Mouse (Mus musculus) thymus, adult 18-20 months (tissue): ENCODE data around the gene Ring1.
"Not testable (repeated sequence)": the region's sequence is repeated elsewhere in the genome, so short reads cannot be mapped to it uniquely, and the experiment has no call there.

Source experiments
- DNase-seq, 2 experiments: peaks; one replicate each; pipeline ENCODE4 v3.0.0; 2022; ENCODE audit warnings: mixed read lengths in 2 of 2

The Ring1 gene

GRCm38 (mm10) chr17:34028501-34029149 is 4.1 kb upstream of the Ring1 start:
- DNase-seq: no peak

- DNase-seq: peak; percentile 88 to 91
Observed at GRCm38 (mm10) chr17:34027656-34028223, 3.3 kb upstream of the Ring1 start, which contains the start of gene H2-Ke6. Gene H2-Ke6, minus strand, starts transcription at chr17:34028060.

GRCm38 (mm10) chr17:34026917-34027655 is 2.6 kb upstream of the Ring1 start:
- DNase-seq: peak in 1 of 2 experiments; percentile 55

- DNase-seq: no peak
Observed at GRCm38 (mm10) chr17:34026221-34026620, 1.7 kb upstream of the Ring1 start.

- DNase-seq: peak in 1 of 2 experiments; percentile 34
Observed at GRCm38 (mm10) chr17:34025756-34026151, 1.3 kb upstream of the Ring1 start.

GRCm38 (mm10) chr17:34024861-34025755 is 628 bp upstream of the Ring1 start:
- peak in 1 of 2 experiments; percentile 57 for DNase-seq

GRCm38 (mm10) chr17:34023678-34024077 is 802 bp downstream of the Ring1 start:
- DNase-seq: no peak

- no peak for DNase-seq
Observed at GRCm38 (mm10) chr17:34022987-34023386, 1.5 kb downstream of the Ring1 start.

- no peak for DNase-seq
Observed at GRCm38 (mm10) chr17:34022414-34022783, 2.1 kb downstream of the Ring1 start.

GRCm38 (mm10) chr17:34021539-34022413 is 2.7 kb downstream of the Ring1 start:
- no peak for DNase-seq

- no peak for DNase-seq
Observed at GRCm38 (mm10) chr17:34013436-34013835, 11.0 kb downstream of the Ring1 start.

- DNase-seq: no peak
Observed at GRCm38 (mm10) chr17:34010156-34010555, 14.3 kb downstream of the Ring1 start.

GRCm38 (mm10) chr17:34006570-34006969 is 17.9 kb downstream of the Ring1 start:
- DNase-seq: no peak

GRCm38 (mm10) chr17:34003426-34003825 is 21.1 kb downstream of the Ring1 start:
- DNase-seq: peak; percentile 35 to 44

- not testable (repeated sequence) for DNase-seq
Observed at GRCm38 (mm10) chr17:34000796-34001195, 23.7 kb downstream of the Ring1 start.

- peak; percentile 79 to 87 for DNase-seq
Observed at GRCm38 (mm10) chr17:34000150-34000537, 24.3 kb downstream of the Ring1 start, which contains the start of gene H2-K1. Gene H2-K1, minus strand, starts transcription at chr17:34000347.

GRCm38 (mm10) chr17:33999341-34000149 is 24.9 kb downstream of the Ring1 start:
- DNase-seq: peak; percentile 20 to 25

GRCm38 (mm10) chr17:33998697-33999096 is 25.8 kb downstream of the Ring1 start:
- not testable (repeated sequence) for DNase-seq

GRCm38 (mm10) chr17:33997025-33997424 is 27.5 kb downstream of the Ring1 start:
- DNase-seq: not testable (repeated sequence)

- no peak for DNase-seq
Observed at GRCm38 (mm10) chr17:33995651-33996050, 28.8 kb downstream of the Ring1 start.

GRCm38 (mm10) chr17:33994959-33995358 is 29.5 kb downstream of the Ring1 start:
- DNase-seq: no peak
